Mouse (Mus musculus) liver, embryonic 16.5 days (tissue): ENCODE data around the gene Hat1. TPM values are rescaled to one million over a fixed set of nuclear protein-coding genes. Genes with fewer than 3 reads are reported as not detected.

Experiments
- ATAC-seq: fragments of 200-750 bp; cut with Nextera tagmentation; 2 replicates; pipeline ENCODE4 v1.8.0; 2017; ENCODE audit warnings: low read depth, mild to moderate bottlenecking, moderate number of reproducible peaks, moderate library complexity
- H3K27ac ChIP-seq: fragments of 300-500 bp; sonication (generic); 2 replicates; pipeline ENCODE4 v1.5.1; 2014; ENCODE audit warnings: mild to moderate bottlenecking, low read length
- H3K27me3 ChIP-seq: fragments of 300-500 bp; sonication (generic); 2 replicates; pipeline ENCODE4 v1.6.1; 2014; ENCODE audit warnings: low read depth, low read length, mixed read lengths; ENCODE audit not compliant: control insufficient read depth, insufficient read depth
- H3K36me3 ChIP-seq: fragments of 300-500 bp; sonication (generic); 2 replicates; pipeline ENCODE4 v1.6.1; 2014; ENCODE audit warnings: mild to moderate bottlenecking; ENCODE audit not compliant: control insufficient read depth, insufficient read depth
- H3K4me1 ChIP-seq: fragments of 300-500 bp; sonication (generic); 2 replicates; pipeline ENCODE4 v1.6.1; 2014; ENCODE audit warnings: low read depth, low read length, mixed read lengths; ENCODE audit not compliant: control insufficient read depth
- H3K4me2 ChIP-seq: fragments of 300-500 bp; sonication (generic); 2 replicates; pipeline ENCODE4 v1.6.1; 2014; ENCODE audit warnings: low read depth, low read length, mixed read lengths
- H3K4me3 ChIP-seq: fragments of 300-500 bp; sonication (generic); 2 replicates; pipeline ENCODE4 v1.5.1; 2014; ENCODE audit warnings: low read depth, mild to moderate bottlenecking, low read length
- H3K9ac ChIP-seq: fragments of 300-500 bp; sonication (generic); 2 replicates; pipeline ENCODE4 v1.6.1; 2014; ENCODE audit warnings: low read depth, low read length
- H3K9me3 ChIP-seq: fragments of 300-500 bp; sonication (generic); replicated peaks from 2 replicates; pipeline ENCODE4 v1.6.1; 2016; ENCODE audit warnings: low read length; ENCODE audit not compliant: control insufficient read depth
- WGBS: fragments of 180-500 bp; shearing (Covaris S2); extraction: QIAGEN DNeasy Blood & Tissue Kit; methylation state at CpG from one replicate; pipeline ENCODE4 v1.1.7; 2014; ENCODE audit not compliant: insufficient replicate concordance; 5-methylcytosine and 5-hydroxymethylcytosine counted together
- polyA plus RNA-seq: library from polyadenylated mRNA; unstranded; fragments of >200 nt; fragmentation: Nextera tagmentation; extraction: Ambion mirVana; gene quantifications from 2 replicates; pipeline ENCODE4 v1.2.1, GENCODE M21; 2015

The Hat1 gene
- polyA plus RNA-seq, 1 experiment from 2014 or later: 79.8 TPM

DNA sequence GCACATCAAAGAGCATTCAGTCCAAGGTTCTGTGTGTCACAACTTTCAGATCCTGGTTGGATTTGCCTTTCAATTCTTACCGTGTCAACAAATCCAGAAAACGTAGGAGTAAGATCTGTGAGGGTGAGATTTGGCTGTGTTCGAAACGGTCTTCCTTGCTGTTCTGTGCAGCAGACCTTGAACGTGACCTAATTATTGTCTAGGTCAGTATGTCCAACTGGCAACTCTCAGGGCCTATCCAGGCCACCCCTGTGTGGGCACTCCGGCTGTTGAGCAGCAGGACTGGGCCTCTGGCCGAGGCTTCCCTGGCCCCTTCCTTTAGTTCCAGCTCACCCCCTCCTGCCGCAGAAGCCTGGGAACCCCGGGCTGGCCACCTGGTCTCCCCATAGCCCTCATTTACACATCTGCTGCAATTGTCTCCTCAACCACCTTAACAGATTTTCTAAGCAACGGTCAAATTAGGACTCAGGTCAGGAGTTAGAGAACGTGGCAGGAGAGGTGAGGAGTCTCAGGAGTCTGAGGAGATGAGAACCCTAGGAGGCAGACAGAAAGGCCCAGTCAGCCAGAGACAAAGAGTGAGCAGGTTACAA is 78.2 kb downstream of the Hat1 start:
- Histone ChIP-seq H3K27ac (no peak overlapping the region), H3K36me3 (no peaks in the 10 kb centered on the region), H3K4me1 (peaks cover 26% of the 10 kb centered on the region), H3K9me3 (no peaks in the 10 kb centered on the region), H3K4me3 (no peak overlapping the region), H3K4me2 (no peak overlapping the region), H3K9ac (no peak overlapping the region), H3K27me3 (no peaks in the 10 kb centered on the region)
- peak; percentile 39 for ATAC-seq
- WGBS: 68% methylated on average over 11 of the region's 11 CpGs

DNA sequence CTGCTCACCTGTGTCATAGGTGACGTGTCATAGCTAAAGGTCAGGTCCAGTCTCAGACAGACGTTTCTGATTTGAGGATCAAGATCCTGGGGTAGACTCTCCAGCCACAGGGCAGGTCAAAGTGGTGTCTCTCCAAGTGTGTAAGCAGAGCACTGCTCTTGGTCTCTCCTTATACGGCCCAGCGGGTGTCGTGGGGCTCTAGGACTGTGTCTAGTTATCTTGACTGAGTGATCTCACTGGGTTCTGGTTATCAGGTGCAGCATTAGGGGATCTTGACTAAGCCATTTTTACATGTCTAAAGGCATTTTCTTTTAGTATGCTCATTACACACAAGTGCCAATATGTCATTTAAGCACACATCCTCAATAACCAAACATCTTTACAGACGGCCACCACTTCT is 82.3 kb downstream of the Hat1 start:
- Histone ChIP-seq H3K4me3 (no peak overlapping the region), H3K27ac (no peak overlapping the region), H3K27me3 (no peaks in the 10 kb centered on the region), H3K4me2 (no peak overlapping the region), H3K4me1 (peaks cover 10% of the 10 kb centered on the region), H3K9ac (no peak overlapping the region), H3K36me3 (no peaks in the 10 kb centered on the region), H3K9me3 (no peaks in the 10 kb centered on the region)
- WGBS: 53% methylated on average over 6 of the region's 6 CpGs
- ATAC-seq: peak; percentile 75

DNA sequence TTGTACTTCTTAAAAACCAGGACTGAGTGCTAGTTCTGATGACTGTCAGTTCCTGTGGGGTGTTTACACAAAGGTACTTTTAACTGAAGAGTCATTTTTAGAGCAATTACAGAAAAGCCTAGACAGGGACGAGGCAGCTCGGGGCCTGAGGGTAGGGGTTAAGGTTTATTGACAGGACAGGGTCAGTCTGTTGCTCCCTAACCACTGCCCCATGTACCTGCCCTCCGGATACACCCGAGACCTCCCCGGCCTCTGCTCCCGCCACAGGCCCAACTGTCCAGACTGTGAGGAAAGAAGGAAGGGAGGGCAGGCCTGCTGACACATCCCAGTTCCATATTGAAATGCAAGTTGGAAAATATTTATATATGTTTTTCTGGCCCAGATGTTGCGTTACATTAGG is 85.1 kb downstream of the Hat1 start:
- Histone ChIP-seq H3K27me3 (no peaks in the 10 kb centered on the region), H3K27ac (no peak overlapping the region), H3K9me3 (no peaks in the 10 kb centered on the region; the same call in 1 of the 2 replicates), H3K9ac (no peak overlapping the region), H3K4me2 (no peak overlapping the region), H3K36me3 (no peaks in the 10 kb centered on the region), H3K4me1 (peaks cover 5% of the 10 kb centered on the region), H3K4me3 (no peak overlapping the region)
- no peak for ATAC-seq
- WGBS: 70% methylated on average over 7 of the region's 7 CpGs

DNA sequence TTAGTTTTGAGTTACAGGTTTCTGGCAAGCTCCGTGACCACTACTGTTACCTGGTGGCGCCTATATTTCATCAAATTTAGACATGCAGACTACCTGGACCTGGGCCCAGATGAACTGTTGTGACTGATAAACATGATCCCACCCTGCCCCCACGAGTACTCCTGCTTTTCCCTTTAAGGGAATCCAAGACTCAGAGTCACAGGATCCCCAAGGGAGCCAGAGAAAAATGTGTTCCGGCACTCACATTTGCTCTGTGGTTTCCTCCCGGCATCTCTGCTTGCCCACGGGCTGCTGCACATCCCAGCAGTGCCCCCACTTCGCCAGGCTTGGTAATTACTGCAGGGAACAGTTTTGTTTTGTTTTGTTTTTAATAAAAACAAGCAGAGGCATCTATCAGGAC is 85.6 kb downstream of the Hat1 start:
- no peaks in the 10 kb centered on the region; the same call in 1 of the 2 replicates for H3K9me3 ChIP-seq
- no peak overlapping the region for H3K4me2 ChIP-seq
- H3K9ac ChIP-seq: no peak overlapping the region
- no peak overlapping the region for H3K4me3 ChIP-seq
- H3K27ac ChIP-seq: no peak overlapping the region
- ATAC-seq: no peak
- WGBS: 54% methylated on average over 7 of the region's 7 CpGs
- H3K4me1 ChIP-seq: peaks cover 5% of the 10 kb centered on the region
- H3K36me3 ChIP-seq: no peaks in the 10 kb centered on the region
- H3K27me3 ChIP-seq: no peaks in the 10 kb centered on the region

DNA sequence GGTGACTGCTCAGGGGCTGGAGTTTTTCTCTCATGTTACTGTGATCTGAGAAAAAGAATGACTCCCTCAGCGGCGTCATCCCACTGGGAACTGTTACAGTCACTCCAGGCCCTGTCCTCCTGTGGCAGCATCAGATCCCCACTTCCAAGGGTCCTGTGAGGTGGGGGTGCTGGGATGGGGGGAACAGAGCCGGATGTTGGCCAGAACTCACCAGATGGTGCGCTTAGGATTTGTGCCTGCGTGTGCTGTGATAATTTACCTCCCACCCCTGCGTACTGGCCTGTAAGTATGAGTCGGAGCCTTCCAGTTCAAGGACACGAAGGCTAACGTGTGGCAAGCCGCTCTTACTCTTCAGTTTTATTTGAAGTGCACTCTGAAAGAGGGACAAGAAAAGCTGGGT is 86.6 kb downstream of the Hat1 start:
- 87% methylated on average over 10 of the region's 10 CpGs for WGBS
- Histone ChIP-seq H3K4me2 (no peak overlapping the region), H3K9me3 (no peaks in the 10 kb centered on the region; the same call in 1 of the 2 replicates), H3K27ac (no peak overlapping the region), H3K9ac (no peak overlapping the region), H3K36me3 (no peaks in the 10 kb centered on the region), H3K4me1 (peaks cover 5% of the 10 kb centered on the region), H3K27me3 (no peaks in the 10 kb centered on the region), H3K4me3 (no peak overlapping the region)
- ATAC-seq: no peak

DNA sequence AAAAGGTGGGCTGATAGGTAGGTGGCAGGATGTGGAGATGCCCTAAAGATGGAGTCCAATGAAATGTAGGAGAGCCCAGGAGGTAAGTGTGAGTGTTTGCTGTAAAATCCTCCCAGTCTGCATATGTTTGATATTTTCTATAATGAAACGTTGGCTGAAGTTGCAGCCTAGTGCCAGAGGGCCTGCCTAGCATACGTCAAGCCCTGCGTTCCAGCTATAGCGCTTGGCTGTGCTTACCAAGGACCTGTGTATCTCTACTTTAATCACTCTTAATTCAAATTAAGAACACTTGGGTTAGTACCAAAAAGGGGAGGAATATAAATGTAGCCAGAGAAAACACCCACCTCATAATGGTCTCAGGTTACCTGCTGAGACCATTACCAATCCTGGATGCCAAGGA is 87.0 kb downstream of the Hat1 start:
- no peak overlapping the region for H3K27ac ChIP-seq
- peaks cover 4% of the 10 kb centered on the region for H3K4me1 ChIP-seq
- no peaks in the 10 kb centered on the region for H3K27me3 ChIP-seq
- H3K36me3 ChIP-seq: no peaks in the 10 kb centered on the region
- WGBS: 85% methylated on average over 4 of the region's 4 CpGs
- H3K4me2 ChIP-seq: no peak overlapping the region
- H3K9ac ChIP-seq: no peak overlapping the region
- no peaks in the 10 kb centered on the region; the same call in 1 of the 2 replicates for H3K9me3 ChIP-seq
- no peak for ATAC-seq
- no peak overlapping the region for H3K4me3 ChIP-seq

DNA sequence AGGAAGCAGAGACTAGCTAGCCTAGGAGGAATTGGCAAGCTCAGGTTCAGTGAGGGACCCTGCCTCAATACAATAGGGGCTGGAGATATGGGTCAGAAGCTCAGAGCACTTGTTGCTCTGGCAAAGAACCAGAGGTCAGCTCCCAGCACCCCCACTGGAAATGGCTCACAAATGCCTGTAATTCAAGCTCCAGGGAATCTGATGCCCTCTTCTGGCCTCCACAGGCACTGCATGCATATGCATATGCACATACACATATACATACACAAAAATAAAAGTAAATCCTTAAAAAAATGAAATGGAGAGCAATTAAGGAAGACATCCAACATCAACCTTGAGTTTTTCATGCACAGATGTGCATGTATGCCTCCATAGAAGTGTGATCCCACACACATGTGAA is 89.0 kb downstream of the Hat1 start:
- H3K27me3 ChIP-seq: no peaks in the 10 kb centered on the region

DNA sequence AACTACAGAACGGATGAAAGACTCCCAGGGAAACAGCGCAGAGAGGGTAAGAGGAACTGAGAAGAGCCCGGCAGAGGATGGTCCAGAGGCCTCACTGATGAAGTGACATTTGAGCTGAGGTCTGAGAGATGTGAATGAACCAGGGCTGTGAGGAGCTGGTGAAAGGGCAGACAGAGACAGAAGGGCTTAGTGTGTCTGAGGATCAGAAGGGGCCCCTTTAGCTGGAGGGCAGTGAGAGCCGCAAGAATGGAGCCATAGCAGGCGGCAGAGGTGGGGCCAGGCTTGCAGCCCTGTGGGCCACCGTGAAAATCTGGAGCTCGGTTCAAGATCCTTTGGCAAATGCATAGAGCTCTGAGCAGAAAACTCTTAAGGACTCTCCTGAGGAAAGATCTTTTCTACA is 91.2 kb downstream of the Hat1 start:
- H3K4me3 ChIP-seq: no peak overlapping the region

More for the DNA sequence above, 89.0 kb downstream of the Hat1 start:
- Histone ChIP-seq H3K4me2 (no peak overlapping the region), H3K9ac (no peak overlapping the region), H3K4me1 (no peaks in the 10 kb centered on the region), H3K36me3 (no peaks in the 10 kb centered on the region), H3K27ac (no peak overlapping the region), H3K4me3 (no peak overlapping the region), H3K9me3 (no peaks in the 10 kb centered on the region; the same call in 1 of the 2 replicates)
- ATAC-seq: no peak

DNA sequence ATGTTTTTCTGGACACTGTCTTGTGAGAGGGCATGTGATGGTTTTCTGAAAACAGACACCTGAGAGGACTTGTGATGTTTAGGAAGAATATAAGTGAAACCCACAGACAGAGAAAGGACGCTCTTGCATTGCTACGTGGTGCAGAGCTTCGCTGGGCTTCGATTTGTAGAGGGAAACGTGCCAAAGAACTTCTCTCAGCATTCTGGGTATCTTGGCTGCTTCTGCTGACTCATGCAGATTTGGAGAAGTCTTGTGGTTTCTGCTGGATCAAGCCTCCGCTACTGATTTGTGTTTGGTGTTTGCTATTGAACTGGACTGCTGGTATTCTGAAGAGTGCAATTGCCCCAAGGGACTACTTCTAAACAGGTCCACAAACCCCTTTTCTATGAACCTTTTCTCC is 93.1 kb downstream of the Hat1 start:
- no peak overlapping the region for H3K4me2 ChIP-seq
- 38% methylated on average over 6 of the region's 6 CpGs for WGBS

More for the DNA sequence above, 91.2 kb downstream of the Hat1 start:
- no peaks in the 10 kb centered on the region for H3K27me3 ChIP-seq
- H3K27ac ChIP-seq: no peak overlapping the region
- ATAC-seq: no peak
- no peak overlapping the region for H3K9ac ChIP-seq
- WGBS: 64% methylated on average over 7 of the region's 7 CpGs
- H3K4me2 ChIP-seq: no peak overlapping the region
- H3K9me3 ChIP-seq: no peaks in the 10 kb centered on the region; the same call in 1 of the 2 replicates
- no peaks in the 10 kb centered on the region for H3K4me1 ChIP-seq
- no peaks in the 10 kb centered on the region for H3K36me3 ChIP-seq

More for the DNA sequence above, 93.1 kb downstream of the Hat1 start:
- Histone ChIP-seq H3K27ac (no peak overlapping the region), H3K27me3 (no peaks in the 10 kb centered on the region), H3K9ac (no peak overlapping the region), H3K4me1 (no peaks in the 10 kb centered on the region), H3K9me3 (no peaks in the 10 kb centered on the region; the same call in 1 of the 2 replicates), H3K36me3 (no peaks in the 10 kb centered on the region), H3K4me3 (no peak overlapping the region)
- no peak for ATAC-seq
